Mouse (Mus musculus) embryonic facial prominence, embryonic 11.5 days (tissue): Measurements from ENCODE around the gene Mcm7. TPM values are rescaled to one million over a fixed set of nuclear protein-coding genes. Genes with fewer than 3 reads are reported as not detected.
"Not testable (repeated sequence)": the region's sequence is repeated elsewhere in the genome, so short reads cannot be mapped to it uniquely, and the experiment has no call there.

Source experiments
- ATAC-seq: fragments of 200-750 bp; cut with Nextera tagmentation; replicated peaks from 2 replicates; pipeline ENCODE4 v1.8.0; 2017; ENCODE audit warnings: low read depth; ENCODE audit not compliant: insufficient number of reproducible peaks, low FRiP score, low TSS enrichment
- DNase-seq: peaks from one replicate; pipeline ENCODE4 v3.0.0-alpha.2; 2015; ENCODE audit warnings: low spot score
- H3K27ac ChIP-seq: fragments of 300-500 bp; sonication (generic); replicated peaks from 2 replicates; pipeline ENCODE4 v1.5.1; 2014; ENCODE audit warnings: mild to moderate bottlenecking, low read depth, low read length, control low read depth
- H3K27me3 ChIP-seq: fragments of 300-500 bp; sonication (generic); 2 replicates; pipeline ENCODE4 v1.6.1; 2014; ENCODE audit warnings: mild to moderate bottlenecking, low read length, moderate library complexity, mixed read lengths; ENCODE audit not compliant: control insufficient read depth, insufficient read depth
- H3K36me3 ChIP-seq: fragments of 300-500 bp; sonication (generic); replicated peaks from 2 replicates; pipeline ENCODE4 v1.6.1; 2014; ENCODE audit warnings: low read depth, mild to moderate bottlenecking, low read length, moderate library complexity, mixed read lengths; ENCODE audit not compliant: control insufficient read depth, insufficient read depth
- H3K4me1 ChIP-seq: fragments of 300-500 bp; sonication (generic); 2 replicates; pipeline ENCODE4 v1.6.1; 2014; ENCODE audit warnings: low read length, mixed read lengths; ENCODE audit not compliant: control insufficient read depth, insufficient read depth
- H3K4me2 ChIP-seq: fragments of 300-500 bp; sonication (generic); 2 replicates; pipeline ENCODE4 v1.6.1; 2014; ENCODE audit warnings: low read depth, mild to moderate bottlenecking, control low read depth, low read length, moderate library complexity
- H3K4me3 ChIP-seq: fragments of 300-500 bp; sonication (generic); 2 replicates; pipeline ENCODE4 v1.5.1; 2014; ENCODE audit warnings: low read depth, low read length, control low read depth
- H3K9ac ChIP-seq: fragments of 300-500 bp; sonication (generic); replicated peaks from 2 replicates; pipeline ENCODE4 v1.6.1; 2014; ENCODE audit warnings: mild to moderate bottlenecking, control low read depth, low read length
- H3K9me3 ChIP-seq: fragments of 300-500 bp; sonication (generic); replicated peaks from 2 replicates; pipeline ENCODE4 v1.6.1; 2016; ENCODE audit warnings: mild to moderate bottlenecking, low read length, inconsistent platforms, mixed read lengths; ENCODE audit not compliant: control insufficient read depth
- WGBS: fragments of 180-500 bp; shearing (Covaris S2); extraction: QIAGEN DNeasy Blood & Tissue Kit; methylation state at CpG from one replicate; pipeline ENCODE4 v1.1.7; 2014; 5-methylcytosine and 5-hydroxymethylcytosine counted together
- polyA plus RNA-seq: library from polyadenylated mRNA; unstranded; fragments of >200 nt; fragmentation: Nextera tagmentation; extraction: Ambion mirVana; gene quantifications from 2 replicates; pipeline ENCODE4 v1.2.1, GENCODE M21; 2014

Mcm7 gene
- 303 and 307 TPM in 2 replicates for polyA plus RNA-seq

- H3K9me3 ChIP-seq, result no peaks in the 10 kb centered on the region
- H3K36me3 ChIP-seq, result peaks cover 16% of the 10 kb centered on the region
- peak within 1 kb of the TSS; percentile 94 for H3K27ac ChIP-seq
- peak within 1 kb of the TSS; percentile 65 for H3K4me2 ChIP-seq
- no peaks in the 10 kb centered on the region for H3K4me1 ChIP-seq
- peak within 1 kb of the TSS; percentile 84 for H3K9ac ChIP-seq
- ATAC-seq (peak; percentile 91), DNase-seq (peak; percentile 97)
- H3K27me3 ChIP-seq, result no peaks in the 10 kb centered on the region
- WGBS, result under 1% methylated on average over 54 of the region's 54 CpGs
- H3K4me3 ChIP-seq, result peak within 1 kb of the TSS; percentile 71
These were observed at the start of gene Mcm7, which contains the start of gene Ap4m1 for GRCm38 (mm10) chr5:138171695-138172491. Gene Mcm7, minus strand, starts transcription at chr5:138172422. Gene Ap4m1, plus strand, starts transcription at chr5:138172002.

- Histone ChIP-seq H3K36me3 (no peaks in the 10 kb centered on the region), H3K27ac (no peak overlapping the region), H3K4me2 (no peak overlapping the region), H3K9ac (no peak overlapping the region), H3K27me3 (no peaks in the 10 kb centered on the region), H3K4me3 (no peak overlapping the region), H3K4me1 (no peaks in the 10 kb centered on the region), H3K9me3 (no peaks in the 10 kb centered on the region)
- 68% methylated on average over 2 of the region's 2 CpGs for WGBS
- no peak for DNase-seq
- ATAC-seq, result no peak
These were observed 47.6 kb upstream of the Mcm7 start for GRCm38 (mm10) chr5:138219864-138220263.

- H3K4me2 ChIP-seq, H3K9me3 ChIP-seq, H3K27me3 ChIP-seq, H3K36me3 ChIP-seq, H3K27ac ChIP-seq, H3K4me1 ChIP-seq, H3K4me3 ChIP-seq, ATAC-seq, H3K9ac ChIP-seq, DNase-seq: not testable (repeated sequence)
- 93% methylated on average over 13 of the region's 13 CpGs for WGBS
These were observed 44.4 kb upstream of the Mcm7 start for GRCm38 (mm10) chr5:138216632-138217031.

- ATAC-seq (no peak), DNase-seq (no peak)
- Histone ChIP-seq H3K27me3 (no peaks in the 10 kb centered on the region), H3K4me3 (no peak overlapping the region), H3K9ac (no peak overlapping the region), H3K9me3 (no peaks in the 10 kb centered on the region), H3K36me3 (no peaks in the 10 kb centered on the region), H3K4me1 (no peaks in the 10 kb centered on the region), H3K4me2 (no peak overlapping the region), H3K27ac (no peak overlapping the region)
- WGBS, result 85% methylated on average over 4 of the region's 4 CpGs
These were observed 35.7 kb upstream of the Mcm7 start for GRCm38 (mm10) chr5:138207873-138208272.

GRCm38 (mm10) chr5:138207253-138207652, 35.0 kb upstream of the Mcm7 start:
- H3K4me1 ChIP-seq, result no peaks in the 10 kb centered on the region
- ATAC-seq, result no peak
- no peak overlapping the region for H3K4me3 ChIP-seq
- DNase-seq, result no peak
- no peak overlapping the region for H3K9ac ChIP-seq
- H3K27me3 ChIP-seq, result no peaks in the 10 kb centered on the region
- 82% methylated on average over 1 of the region's 1 CpGs for WGBS
- H3K4me2 ChIP-seq, result no peak overlapping the region
- no peak overlapping the region for H3K27ac ChIP-seq
- no peaks in the 10 kb centered on the region for H3K9me3 ChIP-seq
- no peaks in the 10 kb centered on the region for H3K36me3 ChIP-seq

GRCm38 (mm10) chr5:138202086-138202485, 29.9 kb upstream of the Mcm7 start:
- ATAC-seq, result no peak
- WGBS, result 84% methylated on average over 3 of the region's 3 CpGs

GRCm38 (mm10) chr5:138199576-138199975, 27.4 kb upstream of the Mcm7 start:
- H3K9ac ChIP-seq, result no peak overlapping the region
- H3K36me3 ChIP-seq, result no peaks in the 10 kb centered on the region
- ATAC-seq (no peak), DNase-seq (peak; percentile 25)
- WGBS, result 13% methylated on average over 1 of the region's 1 CpGs
- H3K27ac ChIP-seq, result no peak overlapping the region
- no peaks in the 10 kb centered on the region for H3K4me1 ChIP-seq
- H3K27me3 ChIP-seq, result no peaks in the 10 kb centered on the region
- H3K9me3 ChIP-seq, result no peaks in the 10 kb centered on the region
- H3K4me2 ChIP-seq, result no peak overlapping the region
- no peak overlapping the region for H3K4me3 ChIP-seq

More at GRCm38 (mm10) chr5:138202086-138202485, 29.9 kb upstream of the Mcm7 start:
- no peak overlapping the region for H3K9ac ChIP-seq
- H3K4me3 ChIP-seq, result no peak overlapping the region
- DNase-seq, result no peak
- H3K27me3 ChIP-seq, result no peaks in the 10 kb centered on the region
- H3K4me1 ChIP-seq, result no peaks in the 10 kb centered on the region
- H3K27ac ChIP-seq, result no peak overlapping the region
- H3K36me3 ChIP-seq, result no peaks in the 10 kb centered on the region
- H3K4me2 ChIP-seq, result no peak overlapping the region
- H3K9me3 ChIP-seq, result no peaks in the 10 kb centered on the region

- Histone ChIP-seq H3K4me2 (no peak overlapping the region; the same call in 1 of the 2 replicates), H3K9me3 (no peaks in the 10 kb centered on the region), H3K27ac (no peak overlapping the region), H3K4me3 (no peak overlapping the region), H3K27me3 (no peaks in the 10 kb centered on the region), H3K36me3 (no peaks in the 10 kb centered on the region), H3K4me1 (no peaks in the 10 kb centered on the region), H3K9ac (no peak overlapping the region; the same call in 1 of the 2 replicates)
- no peak for ATAC-seq
- DNase-seq, result no peak
- WGBS, result 75% methylated on average over 7 of the region's 7 CpGs
These were observed 23.2 kb upstream of the Mcm7 start for GRCm38 (mm10) chr5:138195463-138195862.
